Mouse (Mus musculus): ENCODE data around the gene Apoa2.

Gene Apoa2

DNA sequence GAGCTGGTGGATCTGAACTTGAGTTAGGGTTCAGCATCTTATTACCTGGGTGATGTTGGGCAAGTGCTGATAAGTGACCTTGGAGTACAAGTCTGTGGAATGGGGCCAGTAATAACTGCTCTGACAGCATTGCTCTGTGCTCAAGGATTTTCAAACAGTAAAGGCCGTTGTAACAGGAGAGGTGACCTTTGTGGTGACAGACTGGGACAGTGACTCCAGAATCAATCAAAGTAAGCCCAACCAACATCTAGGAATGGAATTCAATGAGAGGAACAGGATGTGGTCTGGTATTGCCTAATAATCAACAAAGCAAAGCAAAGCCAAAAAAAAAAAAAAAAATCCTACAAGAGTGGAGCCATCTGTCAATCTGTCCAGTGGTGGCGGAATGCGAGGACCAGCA lies 35.5 kb downstream of the Apoa2 start:
- DNase-seq (ENCODE audit: low read depth, low spot score), result peak; percentile 19

DNA sequence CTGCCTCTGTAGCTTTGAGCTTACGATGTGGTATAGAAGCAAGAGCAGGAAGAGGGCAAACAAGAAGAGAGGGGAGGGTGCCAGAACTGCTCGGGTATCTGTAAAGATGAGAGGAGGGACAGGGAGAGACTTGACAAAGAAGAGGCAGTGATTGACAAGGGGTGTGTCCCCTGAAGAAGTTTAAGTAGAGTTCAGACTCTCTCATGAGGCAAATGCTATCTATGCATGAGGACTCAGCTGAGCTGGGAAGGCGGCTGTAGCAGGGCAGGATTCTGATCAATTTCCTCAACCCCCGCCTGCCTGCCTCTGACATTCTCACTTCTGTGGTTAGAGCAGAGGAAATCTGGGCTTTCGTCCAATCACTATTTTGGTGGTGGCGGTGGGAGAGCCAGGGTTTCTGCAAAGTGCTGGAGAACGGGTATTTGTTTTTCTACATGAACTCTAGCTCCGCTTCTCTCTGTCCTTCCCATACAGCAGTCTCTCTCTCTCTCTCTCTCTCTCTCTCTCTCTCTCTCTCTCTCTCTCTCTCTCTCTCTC lies 37.8 kb downstream of the Apoa2 start:
- DNase-seq (ENCODE audit: low read depth, low spot score), result peak; percentile 94

DNA sequence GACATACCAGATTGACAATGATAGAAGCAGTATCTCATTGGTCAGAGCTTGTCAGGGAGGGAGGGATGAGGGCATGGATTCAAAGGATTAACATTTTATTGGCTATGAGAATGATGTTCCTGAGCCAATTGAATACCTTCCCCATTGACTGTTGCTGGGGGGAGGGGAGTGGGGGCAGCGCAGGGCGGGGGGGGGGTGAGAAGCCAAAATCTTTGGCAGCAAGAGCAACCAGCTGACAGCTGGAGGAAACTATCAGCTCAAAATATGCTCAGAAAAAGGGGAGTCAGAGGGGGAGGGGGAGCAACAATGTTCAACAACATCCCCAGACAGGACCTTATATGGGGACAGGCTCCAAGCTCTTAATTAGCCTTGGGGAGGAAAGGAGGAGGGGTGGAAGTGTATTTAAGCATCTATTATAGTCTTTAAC lies 38.3 kb downstream of the Apoa2 start:
- DNase-seq (ENCODE audit: low read depth, low spot score), result peak; percentile 91

DNA sequence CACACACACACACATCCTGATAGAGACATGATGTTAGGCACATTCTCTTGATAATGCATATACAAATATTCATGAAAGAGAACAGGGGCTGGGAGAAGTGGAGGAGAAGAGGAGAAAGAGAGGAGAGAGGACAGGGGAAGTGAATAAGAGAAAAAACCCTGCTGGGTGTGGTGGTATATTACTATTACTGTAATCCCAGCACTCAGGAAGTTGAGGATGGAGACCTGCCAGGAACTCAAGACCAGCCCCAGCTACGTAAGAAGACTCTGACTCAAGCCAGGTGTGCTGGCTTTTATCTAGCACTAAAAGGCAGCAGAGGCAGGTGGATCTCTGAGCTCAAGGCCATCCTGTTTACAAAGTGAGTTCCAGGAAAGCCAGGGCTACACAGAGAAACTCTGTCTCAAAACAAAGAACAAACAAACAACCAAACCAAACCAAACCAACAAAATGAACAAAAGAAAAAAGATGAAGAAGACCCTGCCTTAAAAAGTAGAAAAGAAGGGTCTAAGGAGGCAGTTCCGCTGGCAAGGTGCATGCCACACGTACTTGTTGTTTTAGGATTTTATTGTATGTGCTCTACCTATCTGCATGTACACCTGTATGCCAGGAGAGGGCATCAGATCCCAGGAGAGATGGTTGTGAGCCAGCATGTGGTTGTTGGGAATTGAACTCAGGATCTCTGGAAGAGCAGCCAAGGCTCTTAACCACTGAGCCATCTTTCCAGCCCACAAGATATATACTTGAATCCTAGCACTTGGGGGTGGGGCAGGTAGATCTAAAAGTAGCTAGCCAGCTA lies 39.0 kb downstream of the Apoa2 start:
- peak; percentile 57 for DNase-seq (ENCODE audit: low read depth, low spot score)

DNA sequence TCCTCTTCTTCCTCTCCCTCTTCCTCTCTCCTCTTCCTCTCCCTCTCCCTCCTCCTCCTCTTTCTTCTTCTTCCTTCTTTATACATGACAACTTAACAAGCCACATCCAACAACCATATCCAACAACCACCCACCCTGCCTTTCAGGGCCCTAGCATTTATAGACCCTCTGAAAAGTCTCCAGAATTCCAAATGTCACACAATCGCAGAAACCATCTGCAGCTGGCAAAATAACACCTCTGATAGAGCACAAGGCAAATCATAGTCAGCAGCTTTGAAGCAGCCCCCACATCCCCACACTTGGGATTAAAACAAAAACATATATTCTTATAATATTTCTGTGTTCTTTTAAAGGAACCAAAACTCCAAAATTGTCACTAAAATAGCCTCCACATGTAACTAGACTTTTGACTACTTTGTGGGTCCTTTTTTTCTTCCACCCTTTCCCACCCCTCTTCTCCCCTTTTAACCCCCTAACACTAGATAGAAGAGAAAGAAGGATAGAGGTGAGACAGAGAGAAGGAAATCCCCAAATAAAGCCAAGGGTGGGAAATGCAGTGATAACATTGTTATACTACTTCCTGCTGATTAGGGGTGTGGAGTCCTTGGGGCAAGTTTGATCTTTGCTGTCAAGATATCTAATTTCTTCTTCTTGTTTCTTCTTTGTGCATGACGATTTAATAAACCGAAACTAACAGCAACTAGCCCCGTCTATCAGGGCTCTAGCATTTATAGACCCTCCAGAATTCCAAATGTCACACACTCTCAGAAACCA lies 41.3 kb downstream of the Apoa2 start:
- DNase-seq (ENCODE audit: low read depth, low spot score), result no peak

DNA sequence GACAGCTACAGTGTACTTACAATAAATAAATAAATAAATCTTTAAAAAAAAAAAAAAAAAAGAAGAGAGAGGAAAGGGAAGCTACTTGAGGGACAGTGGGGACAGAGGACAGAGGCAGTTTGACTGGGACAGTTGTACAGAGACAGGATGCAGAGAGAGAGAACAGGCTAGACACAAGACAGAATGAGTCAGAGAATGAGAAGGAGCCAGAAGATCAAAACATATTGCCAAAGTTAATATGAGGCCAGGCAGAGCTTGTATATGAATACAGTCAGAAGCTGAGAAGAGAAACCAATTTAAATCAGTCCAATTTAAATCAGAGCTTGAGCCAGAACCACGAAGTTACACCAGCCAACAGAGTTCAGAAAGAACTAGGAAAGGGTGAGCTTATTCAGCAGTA lies 43.5 kb downstream of the Apoa2 start:
- peak; percentile 66 for DNase-seq (ENCODE audit: low read depth, low spot score)

DNA sequence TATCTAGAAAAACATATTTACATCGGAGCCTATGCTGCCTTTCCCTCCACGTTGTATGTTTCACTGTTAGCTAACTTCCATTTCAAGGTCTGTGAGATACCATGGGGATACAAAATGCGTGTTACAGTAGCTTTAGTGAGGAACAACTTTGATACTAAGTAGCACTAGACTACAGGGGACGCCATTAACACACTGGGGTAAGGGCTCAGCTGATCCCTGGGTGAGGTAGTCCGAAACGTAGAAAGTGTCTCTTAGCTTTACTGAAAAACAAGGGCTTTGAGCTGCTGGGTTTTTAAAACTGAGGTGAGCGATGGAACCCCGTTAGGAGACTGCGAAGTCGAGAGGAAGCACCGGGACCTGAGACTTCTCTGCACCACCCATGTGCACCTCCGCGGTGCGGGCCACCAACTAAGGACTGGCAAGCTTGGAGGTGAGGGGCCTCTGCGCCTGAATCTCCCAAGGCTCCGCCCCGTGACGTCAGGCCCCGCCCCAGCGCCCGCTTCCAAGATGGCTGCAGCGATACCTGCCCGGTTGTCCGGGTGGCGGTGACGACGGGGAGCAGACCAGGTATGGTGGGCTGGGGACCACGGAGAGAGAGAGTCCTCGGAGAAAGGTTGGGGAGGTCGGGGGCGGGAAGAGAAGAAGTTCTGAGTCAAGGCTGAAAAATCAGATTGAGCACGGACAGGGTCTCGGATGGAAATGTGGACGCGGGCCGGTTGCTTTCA lies 45.2 kb downstream of the Apoa2 start, which contains the start of gene B4galt3:
Gene B4galt3 (plus strand): TSS at position 481 of the 725 bp plus-strand sequence.
- DNase-seq (ENCODE audit: low read depth, low spot score), result peak; percentile 81

DNA sequence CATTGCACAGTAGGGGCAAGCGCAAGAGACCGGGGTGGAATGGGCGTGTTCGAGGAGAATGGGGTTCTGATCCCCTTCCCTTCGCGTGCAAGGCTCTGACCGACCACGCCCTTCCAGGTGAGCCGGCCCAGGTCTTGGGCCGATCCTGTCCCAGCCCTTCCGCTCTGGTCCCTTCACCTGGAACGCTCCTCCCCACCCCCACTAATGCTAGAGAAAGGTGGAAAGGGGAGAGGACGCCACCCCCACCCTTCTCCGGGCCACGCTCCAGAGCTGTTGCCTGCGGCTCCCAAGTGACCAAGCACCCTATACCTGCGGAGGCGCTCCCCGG lies 45.7 kb downstream of the Apoa2 start:
- DNase-seq (ENCODE audit: low read depth, low spot score), result peak; percentile 17

DNA sequence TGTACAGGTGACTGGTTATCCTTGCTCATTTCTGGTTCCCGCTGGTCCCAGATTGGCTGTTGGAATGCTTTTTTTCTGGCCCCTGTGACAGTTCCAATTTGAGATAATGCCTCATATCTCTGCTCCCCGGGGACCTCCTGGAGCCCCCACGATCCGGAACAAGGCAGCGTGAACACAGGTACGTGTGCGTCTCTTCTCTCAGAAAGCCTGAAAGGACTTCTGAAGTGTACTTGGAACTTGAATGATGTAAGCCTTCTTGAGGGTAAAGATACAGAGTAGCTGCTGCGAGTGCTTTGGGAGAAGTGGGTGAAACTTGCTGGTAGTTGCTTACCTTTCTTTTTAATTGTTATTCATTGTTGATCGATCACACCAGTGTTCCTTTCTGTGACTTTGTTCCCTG lies 46.3 kb downstream of the Apoa2 start:
- DNase-seq (ENCODE audit: low read depth, low spot score), result no peak

DNA sequence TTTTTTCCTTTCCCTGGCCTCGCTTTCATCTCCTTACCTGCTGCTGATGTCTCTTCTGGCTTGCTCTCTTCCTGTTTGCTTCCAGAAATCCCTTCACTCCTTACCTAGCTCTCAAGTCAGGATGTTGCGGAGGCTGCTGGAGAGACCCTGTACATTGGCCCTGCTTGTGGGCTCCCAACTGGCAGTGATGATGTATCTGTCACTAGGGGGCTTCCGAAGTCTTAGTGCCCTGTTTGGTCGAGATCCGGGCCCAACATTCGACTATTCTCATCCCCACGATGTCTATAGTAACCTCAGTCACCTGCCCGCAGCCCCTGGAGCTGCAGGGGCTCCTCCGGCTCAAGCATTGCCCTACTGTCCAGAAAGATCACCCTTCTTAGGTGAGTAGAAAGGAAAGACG lies 46.8 kb downstream of the Apoa2 start:
- DNase-seq (ENCODE audit: low read depth, low spot score), result no peak

DNA sequence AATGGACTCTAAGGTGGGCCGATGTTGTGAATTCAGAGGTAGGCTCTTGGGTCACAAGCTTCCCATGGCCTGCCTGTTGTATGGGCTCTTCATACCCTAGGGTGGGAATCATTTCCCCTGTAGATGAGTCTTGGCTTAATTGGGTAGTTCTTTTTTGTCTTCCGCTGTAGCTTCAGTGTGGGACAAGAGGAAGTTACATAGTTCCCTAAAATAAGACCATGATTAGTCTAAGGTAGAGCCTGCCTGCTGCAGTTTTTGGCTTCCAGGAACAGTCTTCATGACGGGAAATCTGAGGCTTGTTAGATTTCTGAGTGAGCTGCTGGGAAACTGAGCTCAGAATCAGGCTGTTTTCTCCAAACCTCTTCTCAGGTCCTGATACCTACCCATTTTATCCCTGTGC lies 47.2 kb downstream of the Apoa2 start:
- DNase-seq (ENCODE audit: low read depth, low spot score), result no peak

DNA sequence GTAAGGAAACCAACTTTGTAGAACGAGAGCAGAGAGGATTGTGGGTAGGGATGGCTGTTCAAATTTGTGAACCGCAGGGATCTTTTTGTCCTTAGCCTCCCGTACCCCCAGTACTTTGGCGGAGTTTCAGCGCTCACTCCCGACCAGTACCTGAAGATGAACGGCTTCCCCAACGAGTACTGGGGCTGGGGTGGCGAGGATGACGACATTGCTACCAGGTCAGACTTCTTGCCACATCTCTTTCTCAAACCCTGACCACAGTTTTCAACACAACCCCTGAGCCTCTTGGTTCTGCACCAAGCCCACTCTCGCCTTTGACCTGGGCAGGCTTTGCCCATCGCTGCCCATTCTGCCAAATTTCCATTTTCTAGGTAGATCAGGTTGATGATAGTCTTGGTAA lies 49.3 kb downstream of the Apoa2 start:
- DNase-seq (ENCODE audit: low read depth, low spot score), result no peak

DNA sequence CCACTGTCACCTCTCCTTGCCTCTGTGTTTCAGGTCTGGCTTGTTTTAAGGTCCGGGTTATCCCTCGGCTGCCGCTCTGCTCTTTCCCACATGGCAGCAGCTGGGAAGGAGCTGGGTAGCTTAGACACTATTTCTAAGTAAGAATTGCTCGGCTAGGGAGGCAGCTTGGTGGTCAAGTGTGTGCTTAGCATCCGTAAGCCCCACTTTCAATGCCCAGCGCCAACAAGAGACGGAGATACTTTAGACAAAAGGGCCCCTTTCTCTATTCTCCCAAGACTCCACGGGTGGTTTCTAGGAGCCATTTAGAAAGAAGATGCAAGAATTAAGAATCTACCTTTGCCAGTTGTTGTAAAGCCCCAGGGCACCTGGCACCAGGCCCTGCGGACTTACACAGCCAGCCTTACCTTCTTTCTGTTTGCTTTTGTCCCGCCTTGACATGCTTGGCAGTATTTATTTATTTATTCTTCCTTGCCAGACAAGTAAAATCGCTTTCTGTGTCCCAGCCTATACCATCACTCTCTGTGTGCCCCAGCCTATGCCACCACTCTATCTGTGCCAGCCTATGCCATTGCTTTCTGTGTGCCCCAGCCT lies 50.4 kb downstream of the Apoa2 start:
- DNase-seq (ENCODE audit: low read depth, low spot score), result no peak
